Mouse (Mus musculus) fat pad, adult 2 months (tissue): ENCODE results near the gene Cdkl5.

Experiments
- DNase-seq: peaks from one replicate; pipeline ENCODE4 v3.0.0-alpha.2; 2011; ENCODE audit warnings: low read depth, low spot score; ENCODE audit errors: extremely low read depth

Cdkl5 gene

DNA sequence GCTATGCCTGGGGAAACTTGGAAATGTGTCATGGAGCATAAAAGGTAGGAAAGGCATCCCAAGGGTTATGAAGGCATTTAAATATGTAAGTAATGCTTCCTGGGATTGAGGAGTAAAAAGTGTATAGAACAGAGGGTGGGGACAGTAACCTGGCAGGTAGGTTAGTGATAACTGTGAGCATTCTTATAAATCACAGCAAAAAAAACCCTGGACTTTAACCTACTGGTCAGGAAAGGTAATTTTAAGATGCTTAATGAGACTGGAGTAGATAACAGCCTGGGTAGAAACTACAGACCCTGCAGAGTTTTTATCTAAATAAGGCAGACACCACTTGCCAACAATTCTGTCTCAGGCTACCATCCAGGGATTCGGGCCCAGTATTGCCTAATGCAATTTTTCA lies 245.9 kb downstream of the Cdkl5 start:
- DNase-seq: no peak

DNA sequence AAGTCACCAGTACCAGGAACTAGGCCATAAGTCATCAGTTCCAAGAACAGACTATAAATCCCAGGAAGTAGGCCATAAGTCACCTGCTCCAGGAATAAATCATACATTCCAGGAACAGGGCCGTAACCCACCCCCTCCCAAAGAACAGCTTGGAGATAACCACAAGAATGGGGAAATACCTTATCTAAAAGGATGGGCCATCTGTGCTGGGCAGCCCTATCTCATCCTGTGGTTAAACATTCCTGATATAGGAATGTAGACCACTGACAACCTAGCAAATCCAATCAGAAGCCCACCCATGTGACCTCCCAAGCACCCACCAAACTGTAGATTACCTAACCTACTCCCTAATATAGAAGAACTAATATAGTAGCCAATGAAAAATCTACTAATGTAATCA lies 249.1 kb downstream of the Cdkl5 start:
- DNase-seq: no peak

DNA sequence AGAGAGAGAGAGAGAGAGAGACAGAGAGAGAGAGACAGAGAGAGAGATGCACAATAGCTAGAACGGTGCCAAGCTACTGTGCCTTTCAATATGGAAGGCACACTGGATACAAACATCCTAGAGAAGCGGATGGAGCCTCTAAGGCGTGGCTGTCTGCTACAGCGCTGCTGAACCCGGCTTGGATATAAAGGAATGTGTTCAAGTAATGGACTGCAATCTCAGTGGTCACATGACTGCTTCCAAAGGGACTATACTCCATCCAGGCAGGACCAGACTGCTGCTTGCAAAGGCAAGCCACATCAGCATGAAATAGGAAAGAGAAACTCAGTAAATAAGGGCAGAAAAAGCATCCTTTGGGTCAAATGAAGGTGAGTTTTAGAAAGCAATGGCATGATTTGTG lies 258.9 kb downstream of the Cdkl5 start, which contains the start of gene Ppef1:
Gene Ppef1, minus strand, starts transcription at position 116 of the 400 bp plus-strand sequence.
- no peak for DNase-seq
